Mouse (Mus musculus): ENCODE results near the gene Kank1.
"Not testable (repeated sequence)": the region's sequence is repeated elsewhere in the genome, so short reads cannot be mapped to it uniquely, and the experiment has no call there.

Gene Kank1

DNA sequence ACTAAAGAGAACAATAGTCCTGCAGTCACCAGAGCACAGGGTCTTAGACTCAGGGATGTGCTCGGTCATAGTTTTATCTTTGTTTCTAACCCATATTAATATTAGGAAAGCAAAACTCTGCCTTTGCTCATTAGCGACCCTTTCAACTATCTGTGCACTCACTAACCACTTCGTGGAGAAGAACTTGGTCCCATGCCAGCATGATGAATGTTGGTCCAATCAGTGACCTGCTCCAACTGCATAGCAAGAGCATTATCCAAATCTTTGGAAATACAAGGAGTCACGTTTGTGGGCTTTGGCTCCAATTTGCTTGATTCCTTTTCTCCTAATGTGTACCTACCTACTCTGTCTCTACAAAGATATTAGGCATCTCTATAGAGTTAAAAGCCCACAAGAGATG is 204.0 kb downstream of the Kank1 start:
- no peak for DNase-seq (ENCODE audit: low spot score)

- peak; percentile 69 for DNase-seq (ENCODE audit: low spot score)
Measured at GRCm38 (mm10) chr19:25445054-25445453, 208.3 kb downstream of the Kank1 start.

- no peak for DNase-seq (ENCODE audit: low spot score)
Measured at GRCm38 (mm10) chr19:25445842-25446241, 209.1 kb downstream of the Kank1 start.

DNA sequence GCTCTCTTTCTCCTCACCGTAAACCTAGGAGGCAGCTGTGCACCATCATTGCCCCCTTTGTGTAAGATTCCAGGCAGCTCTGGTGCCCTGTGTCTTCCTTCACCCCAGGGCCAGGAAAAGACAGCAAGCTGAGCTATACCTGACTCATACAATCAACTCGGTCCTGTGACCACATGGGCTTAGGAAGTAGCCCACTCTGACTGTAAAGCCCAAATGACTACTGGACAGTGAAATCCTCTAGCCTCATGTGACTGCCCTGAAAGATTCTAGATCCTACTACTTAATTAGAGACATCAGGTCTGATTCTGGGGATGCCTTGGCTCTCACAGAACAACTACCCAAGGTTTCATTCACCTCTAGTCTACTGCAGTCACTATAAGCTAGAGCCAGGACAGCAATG is 209.9 kb downstream of the Kank1 start:
- DNase-seq (ENCODE audit: low spot score) = no peak

DNA sequence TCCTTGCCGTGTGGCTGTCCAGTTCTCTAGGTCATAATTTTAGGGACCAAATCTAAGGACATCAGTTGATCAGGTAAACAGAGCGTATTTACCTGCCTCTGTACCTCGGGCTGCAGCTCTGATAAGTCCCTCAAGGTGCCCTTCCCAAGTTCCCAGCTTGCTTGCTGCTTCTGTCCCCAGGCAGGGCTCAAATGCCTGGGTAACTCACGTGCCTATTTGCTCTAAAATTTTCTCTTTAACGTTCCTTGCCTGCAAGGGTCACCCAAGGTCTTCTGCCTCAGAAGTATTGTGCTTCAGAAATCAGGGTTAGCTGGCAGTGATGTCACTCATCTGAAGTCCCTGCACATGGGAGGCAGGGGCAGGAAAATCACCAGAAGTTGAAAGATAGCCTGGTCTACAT is 210.6 kb downstream of the Kank1 start:
- no peak for DNase-seq (ENCODE audit: low spot score)

DNA sequence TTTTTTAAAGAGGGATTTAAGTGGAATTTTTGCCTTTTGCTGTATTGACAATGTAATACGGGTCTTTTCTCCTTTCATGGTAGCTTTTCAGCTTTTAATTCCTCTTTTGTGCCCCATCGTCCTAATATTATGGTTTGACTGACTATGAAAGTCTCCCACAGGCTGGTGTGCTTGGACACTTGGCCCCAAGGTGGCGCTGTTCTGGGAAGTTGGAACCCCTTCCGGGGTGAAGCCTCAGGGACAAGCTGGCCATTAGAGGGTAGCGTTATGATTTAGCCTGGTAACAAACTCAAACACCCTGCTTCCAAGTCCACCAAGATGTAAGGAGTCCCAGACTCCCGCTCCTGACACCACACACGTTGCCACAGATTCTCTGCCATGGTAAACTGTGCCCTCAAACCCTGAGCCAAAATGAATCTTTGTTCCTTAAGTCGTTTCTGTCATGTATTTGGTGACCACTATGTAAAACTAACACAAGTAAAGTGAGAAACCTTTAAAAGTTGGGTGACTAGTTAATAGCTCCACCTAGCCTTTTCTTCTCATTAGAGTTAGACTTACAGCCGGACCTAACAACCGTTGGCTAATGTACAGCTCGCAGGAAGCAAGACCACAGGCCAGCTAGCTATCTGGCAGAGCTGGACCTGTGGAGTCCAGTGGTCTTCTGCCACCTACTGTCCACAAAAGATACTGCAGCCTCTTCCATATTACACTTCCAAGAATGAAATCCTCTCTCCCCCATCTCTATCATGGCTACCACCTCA is 214.3 kb downstream of the Kank1 start:
- peak; percentile 36 for DNase-seq (ENCODE audit: low spot score)

GRCm38 (mm10) chr19:25453146-25453545 is 216.4 kb downstream of the Kank1 start:
- no peak for DNase-seq (ENCODE audit: low spot score)

GRCm38 (mm10) chr19:25460760-25461159 is 224.0 kb downstream of the Kank1 start:
- no peak for DNase-seq (ENCODE audit: low spot score)

DNA sequence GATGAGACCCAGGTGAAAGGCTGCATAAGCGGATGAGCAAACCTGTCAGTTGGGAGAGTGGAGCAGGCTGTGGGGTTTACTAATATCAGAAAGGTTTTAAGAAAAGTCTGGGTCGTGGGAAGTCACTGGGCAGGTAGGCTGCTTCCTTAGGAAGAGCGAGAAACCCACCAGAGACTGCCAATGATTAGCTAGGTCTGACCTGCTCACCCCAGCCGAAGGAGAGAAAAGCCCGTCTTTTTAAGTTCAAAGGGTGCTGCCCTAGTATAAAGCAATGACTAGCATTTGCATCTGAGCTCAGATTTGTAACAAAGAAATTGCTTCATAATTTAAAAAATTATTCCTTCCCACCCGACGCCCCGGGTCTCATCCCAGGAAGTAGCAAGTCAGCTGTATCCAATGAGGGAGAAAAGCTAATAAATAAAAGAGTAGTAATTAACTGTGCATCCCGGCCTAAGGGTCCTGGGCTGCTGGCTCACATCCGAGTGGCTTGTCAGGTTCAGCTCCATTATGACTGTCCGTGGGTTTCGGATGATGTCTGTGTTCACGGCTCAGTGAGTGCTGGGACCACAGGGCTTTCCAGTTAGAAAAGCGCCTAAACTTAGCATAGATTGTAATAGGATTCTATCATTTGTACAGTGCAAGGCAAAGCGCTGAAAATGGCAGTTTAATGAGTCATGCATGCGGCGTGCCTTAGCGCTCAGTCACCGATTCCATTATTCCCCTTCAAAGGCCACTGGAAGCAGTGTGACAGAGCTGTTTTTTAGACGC is 225.0 kb downstream of the Kank1 start:
- no peak for DNase-seq (ENCODE audit: low spot score)

DNA sequence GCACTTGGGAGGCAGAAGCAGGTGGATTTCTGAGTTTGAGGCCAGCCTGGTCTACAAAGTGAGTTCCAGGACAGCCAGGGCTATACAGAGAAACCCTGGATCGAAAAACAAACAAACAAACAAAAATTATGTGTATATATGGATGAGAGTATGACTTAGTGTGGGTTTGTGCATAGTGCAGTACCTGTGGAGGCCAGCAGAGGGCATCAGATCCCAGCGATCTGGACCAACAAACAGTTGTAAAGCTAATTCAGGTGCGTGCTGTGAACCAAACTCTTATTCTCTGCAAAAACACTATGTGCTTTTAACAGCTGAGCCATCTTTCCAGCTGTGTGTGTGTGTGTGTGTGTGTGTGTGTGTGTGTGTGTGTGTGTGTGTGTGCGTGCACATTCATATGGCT is 239.0 kb downstream of the Kank1 start:
- not testable (repeated sequence) for DNase-seq (ENCODE audit: low spot score)

GRCm38 (mm10) chr19:25479152-25479669 is 242.4 kb downstream of the Kank1 start:
- DNase-seq (ENCODE audit: low spot score) = no peak

- DNase-seq (ENCODE audit: low spot score) = no peak
Measured at GRCm38 (mm10) chr19:25480820-25481219, 244.0 kb downstream of the Kank1 start.
